Mouse (Mus musculus): ENCODE data around the gene Tnni1.

DNA sequence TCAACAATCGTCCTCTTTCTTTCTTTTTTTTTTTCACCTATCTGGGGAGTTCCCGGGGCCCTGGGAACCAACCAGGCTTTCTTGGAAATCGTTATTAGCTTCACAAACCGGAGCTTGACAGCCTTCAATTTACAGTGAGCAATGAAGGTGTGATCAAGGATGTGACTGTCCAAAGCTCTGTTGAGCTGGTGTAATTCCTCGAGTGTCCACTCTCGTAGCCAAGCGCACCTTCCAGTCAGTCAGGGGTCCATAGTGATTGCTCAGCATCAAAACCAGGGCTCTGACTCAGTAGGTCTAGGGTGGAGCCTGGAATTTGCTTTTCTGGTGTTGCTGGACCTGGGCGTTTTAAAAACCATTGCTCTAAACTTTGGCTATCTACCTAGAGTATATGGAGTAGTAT, 19.0 kb upstream of the Tnni1 start:
- TF ChIP-seq CTCF (IDR thresholded peaks at IDR 0.05; ENCODE audit: extremely low read depth, insufficient read depth, insufficient read length, insufficient replicate concordance) (no peak), POLR2A (IDR thresholded peaks at IDR 0.05; ENCODE audit: low read depth, low read length) (no peak)
